Mouse (Mus musculus) ES-Bruce4 (cell line): Measurements from ENCODE around the gene Lpcat2b. TPM values are rescaled to one million over a fixed set of nuclear protein-coding genes. Genes with fewer than 3 reads are reported as not detected.
"Not testable (repeated sequence)": the region's sequence is repeated elsewhere in the genome, so short reads cannot be mapped to it uniquely, and the experiment has no call there.

Experiments used
- H3K27ac ChIP-seq: 2 replicates; pipeline ENCODE4 v1.5.1; 2012; ENCODE audit warnings: low read length, inconsistent platforms; ENCODE audit not compliant: insufficient read depth
- H3K27me3 ChIP-seq: 2 replicates; pipeline ENCODE4 v1.6.1; 2012; ENCODE audit warnings: mild to moderate bottlenecking, low read length, inconsistent platforms; ENCODE audit not compliant: control insufficient read depth, poor library complexity, insufficient read depth, severe bottlenecking
- H3K36me3 ChIP-seq: 2 replicates; pipeline ENCODE4 v1.6.1; 2012; ENCODE audit warnings: inconsistent platforms, mild to moderate bottlenecking, low read length, moderate library complexity; ENCODE audit not compliant: control insufficient read depth, poor library complexity, insufficient read depth, severe bottlenecking
- H3K4me1 ChIP-seq: one replicate; pipeline ENCODE4 v1.8.1; 2011; ENCODE audit warnings: low read length; ENCODE audit not compliant: control insufficient read depth, insufficient read depth
- H3K4me3 ChIP-seq: 2 replicates; pipeline ENCODE4 v1.5.1; 2011; ENCODE audit warnings: low read depth, mild to moderate bottlenecking, low read length
- H3K9ac ChIP-seq: 2 replicates; pipeline ENCODE4 v1.6.1; 2012; ENCODE audit warnings: low read depth, mild to moderate bottlenecking, inconsistent platforms; ENCODE audit not compliant: poor library complexity, severe bottlenecking
- H3K9me3 ChIP-seq: replicated peaks from 2 replicates; pipeline ENCODE4 v1.6.1; 2012; ENCODE audit warnings: mild to moderate bottlenecking, low read length, inconsistent platforms; ENCODE audit not compliant: control insufficient read depth, poor library complexity, insufficient read depth, severe bottlenecking
- CTCF ChIP-seq: IDR thresholded peaks from one replicate; pipeline ENCODE4 v1.8.1; 2011; ENCODE audit warnings: low read depth, low read length
- EP300 ChIP-seq: IDR thresholded peaks from 2 replicates; pipeline ENCODE4 v1.6.1; 2011; ENCODE audit warnings: low read depth, low read length; ENCODE audit not compliant: insufficient read depth
- POLR2A ChIP-seq: IDR thresholded peaks from one replicate; pipeline ENCODE4 v1.8.1; 2011; ENCODE audit warnings: low read length; ENCODE audit not compliant: insufficient read depth
- polyA plus RNA-seq: library from polyadenylated mRNA; stranded (reverse); fragments of >200 nt; gene quantifications from 2 replicates; pipeline ENCODE4 v1.2.4, GENCODE M21; 2011; ENCODE audit warnings: low read depth; ENCODE audit not compliant: missing spikeins, insufficient read depth, insufficient read length

Lpcat2b gene
- not detected in 2 replicates for polyA plus RNA-seq

- no peaks in the 10 kb centered on the region for H3K27me3 ChIP-seq
- H3K4me3 ChIP-seq: no peak within 1 kb of the TSS
- H3K27ac ChIP-seq: no peak within 1 kb of the TSS
- no peaks in the 10 kb centered on the region for H3K36me3 ChIP-seq
- TF ChIP-seq CTCF (no peak), EP300 (no peak), POLR2A (no peak)
- H3K9ac ChIP-seq: no peak within 1 kb of the TSS
- no peaks in the 10 kb centered on the region for H3K4me1 ChIP-seq
- H3K9me3 ChIP-seq: no peaks in the 10 kb centered on the region
Measured at GRCm38 (mm10) chr5:107431249-107431648, at the start of gene Lpcat2b. TSS of gene Lpcat2b (plus strand) at chr5:107431549.

- H3K4me3 ChIP-seq, H3K9ac ChIP-seq, H3K4me1 ChIP-seq, H3K9me3 ChIP-seq, H3K27ac ChIP-seq, H3K27me3 ChIP-seq, H3K36me3 ChIP-seq: not testable (repeated sequence)
Measured at GRCm38 (mm10) chr5:107386448-107386847, 44.9 kb upstream of the Lpcat2b start.

- H3K4me3 ChIP-seq: no peak overlapping the region
- H3K36me3 ChIP-seq: no peaks in the 10 kb centered on the region
- H3K27ac ChIP-seq: no peak overlapping the region
- H3K4me1 ChIP-seq: no peaks in the 10 kb centered on the region
- H3K9me3 ChIP-seq: no peaks in the 10 kb centered on the region
- H3K27me3 ChIP-seq: no peaks in the 10 kb centered on the region
- TF ChIP-seq EP300: no peak
- no peak for TF ChIP-seq CTCF
- no peak for TF ChIP-seq POLR2A
- no peak overlapping the region for H3K9ac ChIP-seq
Measured at GRCm38 (mm10) chr5:107387788-107388187, 43.6 kb upstream of the Lpcat2b start.

GRCm38 (mm10) chr5:107389373-107389772 is 42.0 kb upstream of the Lpcat2b start:
- no peak for TF ChIP-seq POLR2A
- H3K9ac ChIP-seq: no peak overlapping the region
- no peak overlapping the region for H3K4me3 ChIP-seq

GRCm38 (mm10) chr5:107394437-107394836 is 36.9 kb upstream of the Lpcat2b start:
- Histone ChIP-seq H3K27me3 (no peaks in the 10 kb centered on the region), H3K27ac (no peak overlapping the region), H3K9me3 (no peaks in the 10 kb centered on the region), H3K9ac (no peak overlapping the region), H3K36me3 (no peaks in the 10 kb centered on the region), H3K4me3 (no peak overlapping the region), H3K4me1 (no peaks in the 10 kb centered on the region)
- TF ChIP-seq POLR2A (no peak), CTCF (no peak), EP300 (no peak)

More at GRCm38 (mm10) chr5:107389373-107389772, 42.0 kb upstream of the Lpcat2b start:
- H3K4me1 ChIP-seq: no peaks in the 10 kb centered on the region
- no peaks in the 10 kb centered on the region for H3K36me3 ChIP-seq
- H3K27me3 ChIP-seq: no peaks in the 10 kb centered on the region
- H3K27ac ChIP-seq: no peak overlapping the region
- no peaks in the 10 kb centered on the region for H3K9me3 ChIP-seq

- Histone ChIP-seq H3K4me1 (peaks cover 2% of the 10 kb centered on the region), H3K27ac (no peak within 1 kb of the TSS), H3K9ac (peak within 1 kb of the TSS; percentile 74), H3K36me3 (no peaks in the 10 kb centered on the region), H3K4me3 (peak within 1 kb of the TSS; percentile 60), H3K27me3 (0 out of 2 replicates have a peak, but pooled peaks cover 3% of the 10 kb centered on the region), H3K9me3 (no peaks in the 10 kb centered on the region)
- TF ChIP-seq EP300: no peak
- TF ChIP-seq CTCF: no peak
- no peak for TF ChIP-seq POLR2A
Measured at GRCm38 (mm10) chr5:107402436-107402835, 28.9 kb upstream of the Lpcat2b start, which contains the start of gene Ephx4. TSS of gene Ephx4 (plus strand) at chr5:107402736.
